Mouse (Mus musculus) adrenal gland, postnatal 4 days (tissue): Measurements from ENCODE around the gene Zfp423. TPM values are rescaled to one million over a fixed set of nuclear protein-coding genes. Genes with fewer than 3 reads are reported as not detected.

Experiments
- DNase-seq, 2 experiments: peaks; one replicate each; pipeline ENCODE4 v3.0.0; 2021 to 2022; ENCODE audit warnings: low spot score in 2 of 2, mixed read lengths in 2 of 2
- total RNA-seq, 2 experiments: library from RNA; stranded (reverse); gene quantifications; 2 replicates each; pipeline ENCODE4 v1.2.3; 2021

Zfp423 gene
- total RNA-seq, 2 experiments from 2014 or later = 39.4 to 41.8 TPM

GRCm38 (mm10) chr8:87908940-87909339 is 50.5 kb downstream of the Zfp423 start:
- DNase-seq = no peak

- no peak for DNase-seq
Measured at GRCm38 (mm10) chr8:87905404-87905803, 54.0 kb downstream of the Zfp423 start.

GRCm38 (mm10) chr8:87904108-87904507 is 55.3 kb downstream of the Zfp423 start:
- DNase-seq = no peak

GRCm38 (mm10) chr8:87895203-87896041 is 64.0 kb downstream of the Zfp423 start:
- DNase-seq = no peak

- no peak for DNase-seq
Measured at GRCm38 (mm10) chr8:87894287-87894686, 65.1 kb downstream of the Zfp423 start.

- DNase-seq = no peak
Measured at GRCm38 (mm10) chr8:87893547-87893946, 65.8 kb downstream of the Zfp423 start.

- no peak for DNase-seq
Measured at GRCm38 (mm10) chr8:87892891-87893290, 66.5 kb downstream of the Zfp423 start.

- no peak for DNase-seq
Measured at GRCm38 (mm10) chr8:87891884-87892283, 67.5 kb downstream of the Zfp423 start.

- DNase-seq = no peak
Measured at GRCm38 (mm10) chr8:87887956-87888355, 71.4 kb downstream of the Zfp423 start.

- DNase-seq = no peak
Measured at GRCm38 (mm10) chr8:87881088-87881487, 78.3 kb downstream of the Zfp423 start.

- no peak for DNase-seq
Measured at GRCm38 (mm10) chr8:87875852-87876251, 83.5 kb downstream of the Zfp423 start.

- no peak for DNase-seq
Measured at GRCm38 (mm10) chr8:87875452-87875851, 83.9 kb downstream of the Zfp423 start.

- no peak for DNase-seq
Measured at GRCm38 (mm10) chr8:87872987-87873550, 86.3 kb downstream of the Zfp423 start.

- no peak for DNase-seq
Measured at GRCm38 (mm10) chr8:87872356-87872930, 87.0 kb downstream of the Zfp423 start.

GRCm38 (mm10) chr8:87866586-87866985 is 92.8 kb downstream of the Zfp423 start:
- DNase-seq = no peak

- DNase-seq = no peak
Measured at GRCm38 (mm10) chr8:87864236-87864635, 95.2 kb downstream of the Zfp423 start.

GRCm38 (mm10) chr8:87863128-87863527 is 96.3 kb downstream of the Zfp423 start:
- no peak for DNase-seq

GRCm38 (mm10) chr8:87861718-87862117 is 97.7 kb downstream of the Zfp423 start:
- DNase-seq = no peak

GRCm38 (mm10) chr8:87860905-87861304 is 98.5 kb downstream of the Zfp423 start:
- no peak for DNase-seq

- no peak for DNase-seq
Measured at GRCm38 (mm10) chr8:87851871-87852270, 107.5 kb downstream of the Zfp423 start.

GRCm38 (mm10) chr8:87851380-87851779 is 108.0 kb downstream of the Zfp423 start:
- DNase-seq = no peak

GRCm38 (mm10) chr8:87848836-87849235 is 110.6 kb downstream of the Zfp423 start:
- DNase-seq = no peak
